Mouse (Mus musculus): Measurements from ENCODE around the gene 4930578C19Rik. TPM values are rescaled to one million over a fixed set of nuclear protein-coding genes. Genes with fewer than 3 reads are reported as not detected.
"Not testable (repeated sequence)": the region's sequence is repeated elsewhere in the genome, so short reads cannot be mapped to it uniquely, and the experiment has no call there.

4930578C19Rik gene
- 1 to 10 TPM; 6.5 to 7.6 TPM for total RNA-seq (2021)

DNA sequence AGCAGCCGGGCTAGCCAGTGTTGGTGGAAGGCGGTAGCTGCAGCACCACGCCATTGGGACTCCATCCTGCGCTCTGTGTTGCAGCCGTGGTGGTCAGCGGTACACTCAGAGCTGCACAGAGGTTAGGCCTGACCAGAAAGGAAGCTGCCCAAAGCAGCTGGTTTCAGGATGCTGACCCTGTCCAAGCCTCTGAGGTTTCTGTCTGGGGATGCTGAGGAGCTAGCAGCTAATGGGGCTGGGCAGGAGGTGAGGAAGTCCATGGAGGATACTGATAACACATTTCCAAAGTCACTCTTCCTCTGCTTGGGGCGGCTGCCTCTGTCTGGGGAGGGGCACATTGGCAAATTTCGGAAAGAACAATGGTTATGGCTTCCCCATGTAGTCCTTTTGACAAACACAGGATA is at the start of gene 4930578C19Rik:
Gene 4930578C19Rik, minus strand, starts transcription at position 200 of the 404 bp plus-strand sequence.
- peak; percentile 32 to 34 for DNase-seq
- intact Hi-C loops (cut with DNase I): no loop called here

DNA sequence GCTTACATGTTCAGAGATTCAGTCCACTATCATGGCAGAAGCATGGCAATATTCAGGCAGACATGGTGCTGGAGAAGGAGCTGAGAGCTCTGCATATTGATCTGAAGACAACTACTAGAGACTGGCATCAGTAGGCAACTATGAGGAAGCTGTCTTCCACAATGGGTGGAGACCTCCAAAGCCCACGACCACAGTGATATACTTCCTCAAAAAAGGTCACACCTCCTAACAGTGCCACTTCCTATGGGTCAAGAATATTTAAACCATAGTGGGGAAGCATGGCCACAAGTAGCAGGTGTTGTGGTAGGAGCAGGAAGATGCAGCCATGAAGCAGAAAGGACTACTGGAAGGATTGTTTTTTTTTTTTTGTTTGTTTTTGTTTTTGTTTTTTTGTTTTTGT is 6.5 kb upstream of the 4930578C19Rik start:
- intact Hi-C loops (cut with DNase I): no loop called here
- DNase-seq: no peak

DNA sequence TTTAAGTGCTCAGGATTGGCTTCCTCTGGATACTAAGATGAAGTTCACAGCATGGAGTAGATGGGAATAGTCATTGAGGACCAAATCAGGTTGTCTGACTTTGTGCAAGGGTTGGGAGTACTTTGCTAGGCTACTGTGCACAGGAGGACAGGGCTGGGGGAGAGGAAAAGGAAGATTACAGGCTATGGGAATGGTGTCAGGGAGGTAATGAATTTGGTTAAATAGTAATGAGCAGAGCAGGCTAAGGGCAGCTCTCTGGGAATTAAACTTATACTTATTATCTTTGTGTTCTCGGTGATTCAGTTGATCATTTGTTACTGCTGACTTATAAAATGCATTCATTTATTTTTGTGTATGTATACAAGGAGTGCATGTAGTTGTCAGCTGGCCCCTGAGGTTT is 1.7 kb upstream of the 4930578C19Rik start:
- intact Hi-C loops (cut with DNase I): no loop called here
- DNase-seq: no peak

DNA sequence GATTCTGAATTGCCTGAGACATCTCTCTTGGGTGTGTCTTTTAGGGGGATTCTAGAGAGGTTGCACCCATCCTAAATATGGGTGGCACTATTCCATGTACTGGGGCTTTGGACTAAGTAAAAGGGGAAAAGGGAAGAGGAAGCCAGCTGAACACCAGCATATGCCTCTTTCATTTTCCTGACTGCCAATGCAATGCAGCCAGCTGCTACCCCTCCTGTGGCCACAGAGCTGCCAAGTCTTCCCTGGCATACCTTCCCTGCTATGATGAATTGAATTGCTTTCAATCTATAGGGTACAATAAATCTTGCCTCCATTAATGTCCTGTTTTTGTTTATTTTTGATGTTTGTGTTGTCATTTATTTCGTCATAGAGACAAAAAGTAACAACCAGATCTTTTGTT is 9.6 kb downstream of the 4930578C19Rik start:
- DNase-seq: no peak
- intact Hi-C loops (cut with DNase I): no loop called here

DNA sequence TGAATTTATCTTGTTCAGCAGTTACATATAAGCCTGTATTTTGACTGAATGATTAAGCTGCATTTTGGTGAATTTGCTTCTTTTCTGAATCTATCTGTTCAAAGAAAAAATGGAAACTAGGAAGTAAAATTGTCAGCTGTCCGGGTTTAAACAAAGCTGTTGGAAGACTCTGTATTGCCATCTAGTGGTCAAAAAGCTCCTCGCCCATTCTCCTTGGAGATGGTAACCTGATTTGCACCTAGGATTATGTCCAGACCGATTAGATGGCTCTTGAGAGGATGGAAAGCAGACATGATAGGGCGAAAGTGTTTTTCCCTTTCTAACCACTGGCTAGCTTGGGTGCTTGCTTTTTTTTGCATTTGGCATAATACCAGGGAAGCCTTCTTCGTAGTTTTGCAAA is 19.1 kb downstream of the 4930578C19Rik start:
- intact Hi-C loops (cut with DNase I): loop anchor here (10.0 kb wide), 3 partner anchors 157 to 1547 kb away; partner anchors contain the start of gene Kdm6a
- peak; percentile 37 to 49 for DNase-seq

DNA sequence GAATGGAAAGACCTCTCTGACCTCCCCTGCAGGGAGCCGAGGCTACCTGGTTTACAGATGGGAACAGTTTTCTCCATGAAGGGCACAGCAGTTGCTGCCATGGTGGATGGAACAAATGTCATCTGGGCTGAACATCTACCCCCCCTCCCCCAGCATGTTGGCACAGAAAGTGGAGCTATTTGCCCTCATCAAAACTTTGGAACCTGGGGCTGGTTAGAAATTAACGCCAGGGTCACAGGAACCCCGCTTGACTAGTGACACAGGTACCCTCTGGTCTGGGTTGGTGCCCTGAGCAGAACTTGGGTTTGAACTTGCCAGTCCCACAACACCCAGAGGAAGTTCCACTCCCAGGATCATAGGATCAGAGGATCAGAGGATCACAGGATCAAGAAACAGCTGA is 35.7 kb downstream of the 4930578C19Rik start:
- intact Hi-C loops (cut with DNase I): no loop called here

DNA sequence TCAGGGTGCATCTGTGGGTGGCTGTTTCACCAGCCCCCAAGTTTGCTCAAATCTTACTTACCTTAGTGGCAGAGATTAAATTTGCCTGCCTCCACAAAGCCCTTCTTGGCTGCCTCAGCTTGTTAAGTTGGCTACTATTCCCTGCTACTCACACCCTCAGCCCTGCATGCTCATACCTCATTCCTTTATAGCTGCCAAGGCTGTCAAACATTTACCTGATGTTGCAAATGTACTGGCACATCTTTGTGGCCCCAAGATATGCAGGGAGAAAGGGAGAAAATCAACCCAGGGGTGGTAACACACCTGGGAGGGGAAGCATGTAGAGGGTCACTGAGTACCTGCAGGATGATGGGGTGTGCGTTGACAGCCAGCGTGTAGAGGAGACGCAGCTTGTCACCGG is 38.0 kb downstream of the 4930578C19Rik start:
- DNase-seq: no peak
- intact Hi-C loops (cut with DNase I): no loop called here

More for the DNA sequence above, 35.7 kb downstream of the 4930578C19Rik start:
- DNase-seq: no peak

DNA sequence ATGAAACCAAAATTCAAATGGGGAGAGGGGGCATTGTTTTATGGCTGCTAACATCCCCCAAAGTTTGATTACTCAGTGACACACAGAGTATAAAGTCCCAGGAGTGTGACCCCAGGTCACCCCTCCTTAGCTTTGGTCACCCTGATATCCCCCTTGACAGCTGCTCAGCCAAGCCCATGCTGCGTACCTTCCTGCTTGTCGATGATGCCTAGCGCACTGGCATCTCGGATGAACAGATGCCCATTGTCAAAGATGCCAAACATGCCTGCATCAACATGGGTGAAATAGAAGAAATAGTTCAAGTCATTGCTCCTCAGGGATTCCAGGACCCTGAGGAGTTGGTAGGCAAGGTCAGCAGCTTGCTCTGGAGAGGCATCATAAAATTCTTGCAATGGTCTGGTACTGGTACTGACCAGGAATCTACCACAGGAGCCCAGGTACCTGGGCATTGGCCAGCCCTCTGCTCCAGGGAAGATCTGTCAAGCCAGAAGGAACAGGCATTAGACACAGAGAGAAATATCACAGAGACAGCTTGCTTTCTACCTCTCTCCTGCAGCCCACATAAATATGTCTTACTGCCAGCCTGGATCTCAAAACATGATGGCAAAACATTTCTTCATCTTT is 40.9 kb downstream of the 4930578C19Rik start:
- intact Hi-C loops (cut with DNase I): no loop called here
- no peak for DNase-seq

DNA sequence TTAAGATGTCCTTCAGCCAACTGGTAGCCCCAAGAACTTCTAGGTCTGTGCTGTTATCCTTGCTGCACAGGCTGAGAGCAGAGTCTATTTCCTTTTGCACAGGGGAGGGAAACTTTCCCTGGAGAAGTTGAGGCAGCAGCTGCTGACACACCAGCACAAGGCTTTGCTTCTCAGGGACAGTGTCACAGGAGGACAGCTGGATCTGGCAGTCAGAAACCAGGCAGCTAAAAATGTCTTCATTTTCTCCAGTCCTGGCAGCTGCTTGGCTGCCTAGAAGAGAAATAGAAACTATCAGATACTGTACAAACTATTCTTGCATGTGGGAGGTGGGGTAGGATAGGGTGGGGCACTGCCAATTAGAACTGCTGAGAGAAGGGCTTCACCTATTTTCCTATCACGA is 42.2 kb downstream of the 4930578C19Rik start:
- DNase-seq: no peak

DNA sequence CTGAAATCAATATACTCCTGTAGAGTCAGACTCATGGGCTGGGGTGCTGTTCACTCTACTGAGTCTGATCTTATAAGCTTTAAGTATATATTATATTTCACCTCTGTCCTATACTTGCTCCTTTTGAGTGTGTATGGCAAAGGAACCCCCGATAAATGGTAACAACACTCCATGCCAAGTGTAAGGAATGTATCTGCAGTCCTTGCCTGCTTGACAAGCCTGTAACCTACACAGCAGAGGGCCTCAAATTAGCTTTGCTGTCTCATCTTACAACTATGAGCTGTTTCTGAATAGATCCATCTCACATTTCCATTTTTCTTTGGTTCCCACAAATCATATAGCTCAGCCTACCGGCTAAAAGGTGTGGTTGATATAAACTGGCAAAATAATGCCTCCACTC is 46.6 kb downstream of the 4930578C19Rik start:
- DNase-seq: no peak
- intact Hi-C loops (cut with DNase I): no loop called here

More for the DNA sequence above, 42.2 kb downstream of the 4930578C19Rik start:
- intact Hi-C loops (cut with DNase I): no loop called here

DNA sequence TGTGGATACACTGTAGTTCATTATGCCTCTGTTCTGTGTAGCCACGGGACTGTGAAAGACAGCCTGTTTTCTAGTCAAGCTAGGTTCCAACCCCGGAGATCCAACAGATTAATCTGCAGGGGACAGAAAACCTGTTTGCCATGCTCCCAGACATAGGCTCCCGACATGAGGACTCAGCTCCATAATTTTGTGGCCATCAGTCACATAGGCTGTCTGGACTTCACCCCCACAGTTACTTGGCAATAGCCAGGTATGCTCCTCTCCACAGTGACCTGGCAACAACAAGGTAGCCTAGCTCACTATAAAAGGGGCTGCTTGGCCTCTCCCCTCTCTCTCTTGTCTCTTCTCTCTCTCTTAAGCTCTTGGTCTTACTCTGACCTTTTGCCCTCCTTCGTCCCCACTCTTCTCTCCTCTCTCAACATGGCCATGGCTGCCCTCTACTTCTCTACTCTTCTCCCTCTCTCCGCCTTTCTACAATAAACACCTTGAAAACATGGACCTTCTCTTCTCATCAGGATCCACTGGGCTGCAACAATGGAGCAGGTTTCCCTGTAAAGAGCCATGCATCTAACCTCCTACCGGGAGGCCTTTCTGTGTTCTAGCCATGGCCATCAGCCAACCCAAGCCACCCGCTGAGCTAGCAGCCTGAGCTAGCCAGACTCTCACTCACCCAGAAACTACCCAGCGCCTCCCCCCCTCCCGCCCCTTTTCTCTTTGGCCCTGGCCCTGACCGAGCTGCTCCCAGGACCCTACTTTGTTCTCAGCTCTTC is 49.9 kb downstream of the 4930578C19Rik start:
- no peak for DNase-seq
- intact Hi-C loops (cut with DNase I): no loop called here

DNA sequence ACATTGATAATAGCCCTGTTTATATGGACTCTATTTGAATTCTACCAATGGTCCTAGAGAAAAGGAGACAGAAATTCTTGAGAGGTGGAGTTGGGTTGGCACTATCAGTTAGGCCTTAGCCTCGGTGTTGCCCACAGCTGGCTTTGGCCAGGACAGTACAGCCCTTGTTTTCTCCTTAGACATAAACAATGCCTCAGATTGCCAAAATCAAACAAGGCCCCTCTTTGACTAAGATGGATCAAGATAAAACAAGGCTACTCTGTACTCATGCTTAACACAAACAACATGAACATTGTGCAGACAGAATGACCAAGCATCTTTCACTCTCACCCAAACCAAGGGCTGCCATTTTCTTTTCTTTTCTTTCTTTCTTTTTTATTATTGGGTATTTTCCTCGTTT is 51.6 kb downstream of the 4930578C19Rik start:
- DNase-seq: no peak
- intact Hi-C loops (cut with DNase I): no loop called here

DNA sequence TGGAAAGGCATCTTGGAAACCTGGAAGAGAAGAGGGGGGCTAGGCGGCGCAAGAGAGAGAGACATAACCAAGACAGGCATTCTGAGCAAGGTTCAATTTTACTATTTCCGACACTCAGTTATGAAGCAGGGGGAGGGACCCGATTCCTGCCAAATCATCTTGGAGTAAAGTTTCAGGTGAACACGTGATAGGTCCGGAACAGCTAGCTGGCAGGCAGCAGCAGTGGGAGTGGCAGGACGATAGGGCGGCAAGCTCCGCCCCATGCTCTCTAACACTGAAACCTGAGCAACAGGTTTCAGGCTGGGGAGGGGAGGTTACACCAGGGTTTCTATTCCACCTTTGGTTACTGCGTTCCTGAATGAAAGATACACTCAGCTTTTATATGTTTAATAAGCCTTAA is 58.9 kb downstream of the 4930578C19Rik start:
- no peak for DNase-seq
- intact Hi-C loops (cut with DNase I): no loop called here

DNA sequence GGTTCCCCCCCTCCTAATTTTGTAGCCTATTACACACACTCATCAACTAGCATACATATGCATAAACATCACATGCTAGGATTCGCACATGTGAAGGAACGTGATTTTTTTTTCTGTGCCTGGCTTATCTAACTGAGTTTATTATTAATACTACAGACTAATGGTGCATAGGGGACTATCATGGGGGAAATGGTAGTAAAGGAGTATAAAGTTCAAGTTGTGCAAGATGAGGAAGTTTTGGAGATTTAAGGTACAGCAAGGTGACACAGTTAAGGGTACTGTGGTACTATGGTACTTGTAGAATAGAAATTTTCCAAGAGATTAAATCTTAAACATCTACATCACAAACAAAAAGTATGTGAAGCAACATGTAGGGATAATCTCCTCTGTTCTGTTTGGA is 64.5 kb downstream of the 4930578C19Rik start:
- intact Hi-C loops (cut with DNase I): no loop called here
- DNase-seq: no peak

DNA sequence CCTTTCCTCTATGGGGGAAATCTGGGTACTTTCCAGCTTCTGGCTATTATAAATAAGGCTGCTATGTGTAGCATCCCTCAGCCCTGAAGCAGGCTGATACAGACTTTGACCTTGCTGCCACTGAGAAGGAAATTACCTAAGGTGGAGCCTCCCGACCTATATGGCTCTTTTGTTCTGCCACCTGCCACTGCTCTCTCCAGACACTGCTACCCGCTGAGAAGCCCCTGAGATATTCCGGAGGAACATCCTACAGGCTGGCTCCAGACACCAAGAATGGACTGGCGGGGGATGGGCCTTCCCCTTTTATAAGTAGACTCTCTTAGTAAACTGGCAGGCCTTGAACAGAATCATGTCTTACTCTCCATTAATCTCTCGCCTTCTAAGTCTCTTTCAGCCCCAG is 77.0 kb downstream of the 4930578C19Rik start:
- intact Hi-C loops (cut with DNase I); DNase-seq: not testable (repeated sequence)
